Mouse (Mus musculus) kidney, postnatal 0 days (tissue): ENCODE data around the gene Ube2h. TPM values are rescaled to one million over a fixed set of nuclear protein-coding genes. Genes with fewer than 3 reads are reported as not detected.
A peak's percentile ranks its signal among the peaks of the same experiment; 100 is the strongest.

Source experiments
- ATAC-seq: fragments of 200-750 bp; cut with Nextera tagmentation; replicated peaks from 2 replicates; pipeline ENCODE4 v1.8.0; 2017; ENCODE audit warnings: low read depth, moderate number of reproducible peaks, moderate TSS enrichment, moderate library complexity; ENCODE audit not compliant: low FRiP score
- DNase-seq: peaks from one replicate; pipeline ENCODE4 v3.0.0-alpha.2; 2016; ENCODE audit warnings: low spot score
- H3K27ac ChIP-seq: fragments of 300-500 bp; sonication (generic); 2 replicates; pipeline ENCODE4 v1.5.1; 2014; ENCODE audit warnings: mild to moderate bottlenecking
- H3K27me3 ChIP-seq: fragments of 300-500 bp; sonication (generic); 2 replicates; pipeline ENCODE4 v1.6.1; 2014; ENCODE audit warnings: low read length, mixed read lengths; ENCODE audit not compliant: insufficient read depth
- H3K36me3 ChIP-seq: fragments of 300-500 bp; sonication (generic); 2 replicates; pipeline ENCODE4 v1.6.1; 2014; ENCODE audit warnings: low read length, mixed read lengths; ENCODE audit not compliant: insufficient read depth
- H3K4me1 ChIP-seq: fragments of 300-500 bp; sonication (generic); replicated peaks from 2 replicates; pipeline ENCODE4 v1.6.1; 2014; ENCODE audit warnings: antibody characterized with exemption, low read length, mixed read lengths; ENCODE audit not compliant: insufficient read depth
- H3K4me2 ChIP-seq: fragments of 300-500 bp; sonication (generic); 2 replicates; pipeline ENCODE4 v1.6.1; 2014; ENCODE audit warnings: mild to moderate bottlenecking, low read length, moderate library complexity, mixed read lengths
- H3K4me3 ChIP-seq: fragments of 300-500 bp; sonication (generic); replicated peaks from 2 replicates; pipeline ENCODE4 v1.5.1; 2014; ENCODE audit warnings: low read depth, low read length
- H3K9ac ChIP-seq: fragments of 300-500 bp; sonication (generic); 2 replicates; pipeline ENCODE4 v1.6.1; 2014; ENCODE audit warnings: low read depth, low read length
- H3K9me3 ChIP-seq: fragments of 300-500 bp; sonication (generic); replicated peaks from 2 replicates; pipeline ENCODE4 v1.6.1; 2016; ENCODE audit warnings: low read length, inconsistent platforms, mixed read lengths
- CTCF ChIP-seq: IDR thresholded peaks from 2 replicates; pipeline ENCODE4 v1.5.1; 2016; ENCODE audit warnings: antibody characterized with exemption, low read depth, mild to moderate bottlenecking, moderate library complexity
- WGBS: fragments of 180-500 bp; shearing (Covaris S2); extraction: QIAGEN DNeasy Blood & Tissue Kit; methylation state at CpG from one replicate; pipeline ENCODE4 v1.1.7; 2014; 5-methylcytosine and 5-hydroxymethylcytosine counted together
- polyA plus RNA-seq: library from polyadenylated mRNA; unstranded; fragments of >200 nt; fragmentation: Nextera tagmentation; extraction: Ambion mirVana; gene quantifications from 2 replicates; pipeline ENCODE4 v1.2.1, GENCODE M21; 2015

Gene Ube2h
- polyA plus RNA-seq, 1 experiment from 2014 or later: 38.2 TPM

DNA sequence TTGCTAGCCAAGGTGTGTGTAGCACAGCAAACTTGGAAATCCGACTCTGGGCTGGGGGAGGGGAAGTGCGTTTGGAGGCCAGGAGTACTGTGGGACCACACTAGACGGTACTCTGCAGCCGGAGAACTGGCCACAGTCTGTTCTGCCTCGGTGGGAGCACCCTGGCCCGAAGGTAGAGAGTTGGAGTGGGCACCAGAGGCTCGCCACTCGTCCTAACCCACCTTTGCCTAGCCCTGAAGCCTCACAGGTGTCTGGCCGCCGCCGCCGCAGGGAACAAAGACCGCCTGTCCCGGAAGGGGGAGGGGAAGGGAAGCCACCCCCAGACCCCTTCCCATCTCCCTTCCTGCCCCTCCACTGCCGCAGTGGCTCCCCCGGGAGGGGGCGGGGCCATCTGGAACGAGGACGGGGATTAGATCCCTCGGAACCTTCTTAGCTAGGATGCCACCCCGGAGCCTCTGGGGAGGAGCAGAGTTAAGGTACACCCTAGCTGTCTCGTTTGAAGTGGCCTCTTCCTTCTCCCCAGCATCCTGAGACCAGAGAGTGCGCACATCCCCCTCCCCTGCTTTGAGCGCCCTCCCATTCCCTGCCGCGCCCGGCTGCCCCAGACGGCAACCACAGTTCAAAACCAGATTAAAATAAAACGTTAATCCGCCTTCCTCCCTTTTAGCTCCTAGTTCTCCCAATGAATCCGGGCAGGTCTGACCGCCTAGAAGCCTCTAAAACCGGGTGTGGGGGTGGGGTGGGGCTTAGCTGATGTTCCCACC is 129.7 kb downstream of the Ube2h start:
- TF ChIP-seq CTCF: no peak
- peaks cover 86% of the 10 kb centered on the region for H3K27me3 ChIP-seq
- peak overlapping the region; percentile 40 for H3K4me3 ChIP-seq
- peak overlapping the region; percentile 71 for H3K4me2 ChIP-seq
- DNase-seq (no peak), ATAC-seq (peak; percentile 16; the same call in 1 of the 2 replicates)
- H3K4me1 ChIP-seq: peaks cover 32% of the 10 kb centered on the region; the same call in 1 of the 2 replicates
- H3K9me3 ChIP-seq: no peaks in the 10 kb centered on the region
- under 1% methylated on average over 26 of the region's 33 CpGs for WGBS
- no peaks in the 10 kb centered on the region for H3K36me3 ChIP-seq
- H3K9ac ChIP-seq: peak overlapping the region; percentile 18; the same call in 1 of the 2 replicates
- no peak overlapping the region for H3K27ac ChIP-seq

DNA sequence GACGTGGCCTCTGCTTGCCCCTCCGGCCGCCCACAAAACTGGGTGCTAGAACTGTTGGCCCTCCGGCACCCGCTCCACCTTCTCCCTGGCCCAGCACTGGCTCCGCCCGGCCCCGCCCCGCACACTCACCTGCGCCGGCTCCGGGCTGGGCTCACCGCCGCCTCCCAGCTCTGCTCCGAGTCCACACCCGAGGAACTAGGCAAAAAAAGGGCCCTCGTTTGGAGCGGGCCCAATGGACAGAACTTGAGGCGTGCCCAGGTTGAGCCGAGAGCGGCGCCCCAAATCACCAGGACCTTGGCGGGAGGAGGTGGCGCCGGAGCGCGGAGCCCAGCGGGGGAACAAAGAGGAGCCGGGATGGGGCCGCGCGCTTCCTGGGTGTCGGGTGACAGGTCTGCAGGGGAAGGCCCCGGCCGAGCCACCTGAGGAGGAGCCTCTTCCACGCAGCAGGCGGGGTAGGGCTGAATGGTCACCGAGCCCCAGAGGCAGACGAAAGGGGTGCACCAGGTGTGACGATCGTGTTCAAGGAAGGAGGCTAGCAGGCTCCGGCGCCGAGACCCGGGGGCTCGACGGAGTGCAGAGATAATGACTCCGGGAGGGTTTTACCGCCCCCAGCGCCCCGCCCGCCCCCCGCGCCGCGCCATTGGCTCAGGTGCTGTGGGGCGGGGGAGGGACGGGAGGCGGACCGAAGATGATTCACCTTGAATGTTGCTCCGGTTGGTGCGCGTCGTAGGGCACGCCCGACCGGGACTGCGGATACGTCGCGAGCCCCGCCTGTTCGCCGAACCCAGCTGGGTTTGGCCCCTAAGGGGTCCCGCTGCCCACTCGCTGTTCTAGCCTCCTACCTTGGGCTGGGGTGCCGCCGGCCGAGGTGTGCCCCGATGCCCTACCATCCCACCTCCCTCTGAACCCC is 130.5 kb downstream of the Ube2h start:
- no peak for TF ChIP-seq CTCF
- H3K27ac ChIP-seq: no peak overlapping the region
- peak overlapping the region; percentile 71 for H3K4me2 ChIP-seq
- H3K9me3 ChIP-seq: no peaks in the 10 kb centered on the region
- H3K36me3 ChIP-seq: no peaks in the 10 kb centered on the region
- peak overlapping the region; percentile 40 for H3K4me3 ChIP-seq
- DNase-seq: no peak
- peaks cover 79% of the 10 kb centered on the region for H3K27me3 ChIP-seq
- peak; percentile 70 for ATAC-seq
- H3K9ac ChIP-seq: peak overlapping the region; percentile 50
- WGBS: under 1% methylated on average over 78 of the region's 80 CpGs
- peaks cover 29% of the 10 kb centered on the region; the same call in 1 of the 2 replicates for H3K4me1 ChIP-seq

DNA sequence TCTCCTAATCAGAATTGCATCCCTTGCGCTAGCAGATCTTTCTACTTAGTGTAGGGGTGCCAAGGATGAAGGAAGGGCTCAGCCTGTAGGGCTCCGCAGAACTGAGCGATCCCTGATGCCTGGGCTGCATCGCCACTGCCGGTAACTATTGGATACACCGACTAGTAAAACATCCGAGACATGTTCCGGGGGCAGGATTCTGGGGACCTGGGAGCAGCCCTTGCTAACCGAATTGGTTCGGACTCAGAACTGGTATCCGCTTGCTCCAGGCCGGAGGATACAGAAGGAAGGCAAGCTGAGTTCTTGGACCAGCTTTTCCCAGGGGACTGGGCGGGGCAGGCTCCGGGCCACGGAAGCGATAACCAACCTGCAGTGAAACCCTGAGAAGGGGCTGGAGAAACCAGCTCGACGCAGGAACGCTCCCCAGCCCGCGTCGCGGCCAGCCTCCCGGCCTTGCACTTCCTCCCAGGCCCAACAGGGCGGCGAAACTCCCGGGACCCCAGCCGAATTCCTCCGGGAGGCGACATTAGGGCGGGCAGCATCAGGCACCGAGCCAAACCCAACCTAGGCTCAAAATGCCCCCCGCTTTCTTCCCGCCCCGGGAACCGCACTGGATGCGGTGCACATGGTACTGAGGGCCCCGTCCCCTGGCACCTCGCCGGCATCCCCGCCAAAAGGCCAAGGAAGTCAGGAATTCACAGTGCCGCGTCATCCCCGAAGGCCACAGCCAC is 131.4 kb downstream of the Ube2h start:
- peaks cover 36% of the 10 kb centered on the region; the same call in 1 of the 2 replicates for H3K4me1 ChIP-seq
- DNase-seq (no peak), ATAC-seq (no peak)
- H3K4me2 ChIP-seq: peak overlapping the region; percentile 71
- 2% methylated on average over 44 of the region's 44 CpGs for WGBS
- H3K4me3 ChIP-seq: peak overlapping the region; percentile 40
- H3K27me3 ChIP-seq: peaks cover 70% of the 10 kb centered on the region
- H3K27ac ChIP-seq: no peak overlapping the region
- peak overlapping the region; percentile 50; the same call in 1 of the 2 replicates for H3K9ac ChIP-seq
- H3K9me3 ChIP-seq: no peaks in the 10 kb centered on the region
- H3K36me3 ChIP-seq: no peaks in the 10 kb centered on the region
- peak; percentile 59 for TF ChIP-seq CTCF

DNA sequence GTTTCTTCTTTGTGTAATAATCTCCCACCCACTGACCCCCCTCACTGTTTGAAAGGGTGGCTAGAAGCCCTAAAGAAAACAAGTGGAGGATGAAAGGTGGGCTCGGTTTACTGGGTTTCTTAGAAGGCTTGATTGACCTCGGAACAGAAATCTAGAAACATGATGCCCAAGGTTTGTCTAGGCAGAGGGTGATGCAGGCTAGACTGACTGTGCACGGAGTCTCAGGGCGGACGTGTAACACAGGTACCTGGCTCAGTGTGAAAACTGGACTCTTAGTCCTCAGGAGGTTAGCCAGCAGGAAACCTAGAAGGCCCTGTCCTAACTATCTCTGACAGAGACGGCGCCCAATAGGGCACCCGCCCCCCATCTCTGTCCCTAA is 131.9 kb downstream of the Ube2h start:
- no peak for TF ChIP-seq CTCF
- Histone ChIP-seq H3K4me2 (peak overlapping the region; percentile 71), H3K27me3 (peaks cover 68% of the 10 kb centered on the region), H3K9ac (no peak overlapping the region), H3K9me3 (no peaks in the 10 kb centered on the region), H3K4me1 (peaks cover 40% of the 10 kb centered on the region; the same call in 1 of the 2 replicates), H3K36me3 (no peaks in the 10 kb centered on the region), H3K27ac (no peak overlapping the region), H3K4me3 (peak overlapping the region; percentile 40; the same call in 1 of the 2 replicates)
- ATAC-seq: no peak
- 9% methylated on average over 8 of the region's 8 CpGs for WGBS
- DNase-seq: no peak

DNA sequence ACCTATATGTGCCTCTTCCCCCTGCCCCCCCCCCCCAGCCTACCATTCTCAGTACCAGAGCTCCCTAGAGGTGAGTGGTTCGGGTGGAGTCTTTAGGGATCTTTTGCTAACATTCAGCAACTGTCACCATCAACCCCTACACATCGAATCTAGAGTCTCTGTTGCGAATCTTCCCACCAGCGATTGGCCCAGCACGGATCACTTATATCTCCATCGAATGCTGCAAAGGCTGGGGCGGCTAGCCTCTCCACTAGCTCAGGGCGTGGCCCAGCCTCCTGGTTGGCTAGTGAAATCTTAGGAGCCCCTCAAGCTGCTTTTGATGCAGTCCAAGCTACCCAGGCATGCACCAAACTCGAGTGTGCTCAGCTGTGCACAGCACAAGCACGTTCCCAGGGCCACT is 132.4 kb downstream of the Ube2h start:
- H3K4me1 ChIP-seq: peaks cover 45% of the 10 kb centered on the region; the same call in 1 of the 2 replicates
- no peak overlapping the region for H3K4me2 ChIP-seq
- no peak for TF ChIP-seq CTCF
- H3K9ac ChIP-seq: no peak overlapping the region
- H3K4me3 ChIP-seq: no peak overlapping the region
- ATAC-seq (no peak), DNase-seq (no peak)
- no peaks in the 10 kb centered on the region for H3K9me3 ChIP-seq
- H3K36me3 ChIP-seq: no peaks in the 10 kb centered on the region
- H3K27me3 ChIP-seq: peaks cover 63% of the 10 kb centered on the region
- WGBS: 27% methylated on average over 10 of the region's 10 CpGs
- H3K27ac ChIP-seq: no peak overlapping the region
